Mouse (Mus musculus) CH12.LX (cell line): ENCODE data around the gene Uts2b.

Experiments used
- CHD2 ChIP-seq: IDR thresholded peaks from 2 replicates; pipeline ENCODE4 v1.6.1; 2011; ENCODE audit warnings: low read length, improper control_type of control experiment
- CTCF ChIP-seq, 2 experiments: IDR thresholded peaks in 1 of 2; conservative IDR thresholded peaks in 1 of 2; 2 replicates each; pipeline ENCODE4 v1.5.1; 2011 to 2012; ENCODE audit warnings: low read depth in 2 of 2, low read length in 2 of 2, improper control_type of control experiment in 1 of 2, inconsistent platforms in 1 of 2, mild to moderate bottlenecking in 1 of 2, moderate library complexity in 1 of 2
- EP300 ChIP-seq: IDR thresholded peaks from 2 replicates; pipeline ENCODE4 v1.6.1; 2011; ENCODE audit warnings: low read length, improper control_type of control experiment
- ETS1 ChIP-seq: conservative IDR thresholded peaks from 2 replicates; pipeline ENCODE4 v1.6.1; 2012; ENCODE audit warnings: low read depth, mild to moderate bottlenecking, inconsistent platforms, low read length, improper control_type of control experiment, moderate library complexity
- IRF4 ChIP-seq: IDR thresholded peaks from 2 replicates; pipeline ENCODE4 v1.6.1; 2014; ENCODE audit warnings: low read depth, mild to moderate bottlenecking, inconsistent platforms, low read length, improper control_type of control experiment
- MAFK ChIP-seq: IDR thresholded peaks from 2 replicates; pipeline ENCODE4 v1.6.1; 2011; ENCODE audit warnings: low read length, improper control_type of control experiment; ENCODE audit not compliant: insufficient replicate concordance
- MYC ChIP-seq: IDR thresholded peaks from 2 replicates; pipeline ENCODE4 v1.6.1; 2011; ENCODE audit warnings: low read depth, mild to moderate bottlenecking, improper control_type of control experiment, low read length
- NELFE ChIP-seq: IDR thresholded peaks from 2 replicates; pipeline ENCODE4 v1.6.1; 2011; ENCODE audit warnings: low read depth, low read length, improper control_type of control experiment
- POLR2A ChIP-seq: IDR thresholded peaks from 2 replicates; pipeline ENCODE4 v1.6.1; 2011; ENCODE audit warnings: low read depth, mild to moderate bottlenecking, improper control_type of control experiment, low read length
- RAD21 ChIP-seq: IDR thresholded peaks from 2 replicates; pipeline ENCODE4 v1.6.1; 2011; ENCODE audit warnings: low read depth, mild to moderate bottlenecking, low read length, improper control_type of control experiment, moderate library complexity
- USF1 ChIP-seq: IDR thresholded peaks from 2 replicates; pipeline ENCODE4 v1.6.1; 2014; ENCODE audit warnings: low read depth, mild to moderate bottlenecking, inconsistent platforms, low read length, improper control_type of control experiment
- ZC3H11A ChIP-seq: IDR thresholded peaks from 2 replicates; pipeline ENCODE4 v1.6.1; 2012; ENCODE audit warnings: low read depth, mild to moderate bottlenecking, inconsistent platforms, low read length, improper control_type of control experiment

DNA sequence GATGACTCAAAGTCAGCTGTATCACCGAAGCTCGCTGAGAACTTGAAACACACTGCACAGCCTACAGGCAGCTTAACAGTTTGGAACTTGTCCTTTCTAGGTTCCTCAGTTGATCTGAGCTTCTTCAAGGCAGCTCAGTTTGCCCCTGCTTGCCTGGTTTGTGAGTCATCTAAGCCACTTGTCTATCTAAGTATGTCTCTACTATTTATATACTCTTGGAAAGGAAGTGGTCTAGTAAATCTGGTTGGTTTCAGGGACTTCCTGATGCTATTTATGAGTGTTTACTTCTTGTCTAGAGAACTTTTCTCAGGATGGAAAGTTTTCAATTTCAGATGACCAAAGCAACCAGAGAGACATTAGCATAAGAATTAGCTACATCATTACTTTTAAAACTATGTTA is 43.6 kb downstream of the Uts2b start:
- TF ChIP-seq CHD2 (no peak), EP300 (peak; percentile 94), CTCF (conservative IDR thresholded peaks at IDR 0.05 in 1 of 2, IDR thresholded peaks at IDR 0.05 in 1 of 2; ENCODE audit: low read depth in 2 of 2, low read length in 2 of 2) (no peak), POLR2A (no peak), MAFK (peak; percentile 79), MYC (peak; percentile 44; the same call in 1 of the 2 replicates), NELFE (no peak), RAD21 (peak; percentile 16), ETS1 (peak; percentile 98), ZC3H11A (no peak), USF1 (no peak), IRF4 (peak; percentile 95)
